ENCODE assay signal across 8 mouse cellular contexts in the genomic region with DNA sequence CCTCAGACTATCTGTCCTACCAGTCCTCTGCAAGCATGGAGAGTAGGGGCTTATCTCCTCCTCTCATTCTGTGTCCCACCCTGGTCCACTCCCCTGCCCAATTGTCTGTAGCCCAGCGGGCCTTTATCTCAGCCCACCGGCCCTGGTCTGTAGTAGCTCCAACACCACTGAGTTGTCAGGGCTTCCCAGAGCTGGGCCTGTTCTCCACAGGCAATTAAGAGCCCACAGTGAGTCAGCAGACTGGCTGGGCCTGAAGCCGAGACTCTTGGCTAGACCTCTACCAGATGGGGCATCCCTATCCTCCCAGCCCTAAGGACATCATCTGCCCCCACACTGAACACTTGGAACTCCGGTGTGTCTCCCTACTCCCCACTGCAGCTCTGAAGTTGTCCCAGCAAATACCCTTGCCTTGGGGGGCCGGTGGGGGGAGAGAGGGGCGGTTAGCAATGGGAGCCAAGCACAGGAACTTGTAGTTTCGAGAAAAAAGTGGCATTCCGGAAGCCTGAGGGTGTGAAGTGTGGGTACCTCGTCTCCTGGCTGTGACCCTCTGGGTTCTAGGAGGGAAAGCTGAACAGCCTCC.
DNase-seq lines count a peak whose midpoint lies in the region; ATAC-seq and TF ChIP-seq lines count a peak whose summit lies in the region.

No protein-coding gene starts in this region.

- H3K27ac ChIP-seq in embryonic fibroblast, embryonic 13.5 days (ENCODE audit: insufficient read depth, low read length), result peak overlapping the region; percentile 98
- no peak overlapping the region for H3K27ac ChIP-seq in limb, embryonic 11.5 days (replicated peaks; ENCODE audit: low read depth, low read length)

- no peaks in the 10 kb centered on the region for H3K27me3 ChIP-seq in limb, embryonic 11.5 days (ENCODE audit: control insufficient read depth, insufficient read depth, low read length)

- no peak for TF ChIP-seq CTCF in embryonic fibroblast, embryonic 13.5 days (IDR thresholded peaks at IDR 0.05; ENCODE audit: borderline replicate concordance, insufficient read depth, low read length)

- H3K9ac ChIP-seq in limb, embryonic 11.5 days (ENCODE audit: low read length), result no peak overlapping the region

- peak; percentile 21; the same call in 1 of the 2 replicates for ATAC-seq in limb, embryonic 11.5 days (ENCODE audit: insufficient number of reproducible peaks, low FRiP score, low TSS enrichment, low read depth)
- no peak for ATAC-seq in CD4-positive, CD25-positive, alpha-beta regulatory T cell, adult 4 months

- no peak for TF ChIP-seq POLR2A in embryonic fibroblast, embryonic 13.5 days (IDR thresholded peaks at IDR 0.05; ENCODE audit: low read depth, low read length)

- peaks cover 27% of the 10 kb centered on the region for H3K4me1 ChIP-seq in embryonic fibroblast, embryonic 13.5 days (ENCODE audit: control insufficient read depth, insufficient read depth, low read length)
- H3K4me1 ChIP-seq in limb, embryonic 11.5 days (ENCODE audit: control insufficient read depth, insufficient read depth, low read length), result peaks cover 3% of the 10 kb centered on the region; the same call in 1 of the 2 replicates

- H3K4me2 ChIP-seq in limb, embryonic 11.5 days (ENCODE audit: low read depth, severe bottlenecking), result no peak overlapping the region

- WGBS in limb, embryonic 11.5 days, result 79% methylated on average over 9 of the region's 9 CpGs

- peak; percentile 18 for DNase-seq in layer of hippocampus, adult 9-11 months
- no peak for DNase-seq in layer of hippocampus, postnatal 36 days
- DNase-seq in brain, adult 2 months (ENCODE audit: low read depth, low spot score), result peak; percentile 86
- DNase-seq in limb, embryonic 11.5 days (ENCODE audit: low spot score), result no peak
- no peak for DNase-seq in ovary, postnatal 10 days (ENCODE audit: low spot score)
- no peak for DNase-seq in adrenal gland, adult 8-10 months

- no peaks in the 10 kb centered on the region for H3K36me3 ChIP-seq in limb, embryonic 11.5 days (ENCODE audit: control insufficient read depth, insufficient read depth, low read length)

- no peaks in the 10 kb centered on the region for H3K9me3 ChIP-seq in limb, embryonic 11.5 days (ENCODE audit: control insufficient read depth, low read length)

- H3K4me3 ChIP-seq in embryonic fibroblast, embryonic 13.5 days (ENCODE audit: insufficient read depth, low read length), result no peak overlapping the region
- H3K4me3 ChIP-seq in limb, embryonic 11.5 days (ENCODE audit: low read depth, low read length), result no peak overlapping the region

Comparison
In these comparisons a context has a peak if more than half of its experiments do, and no peak if none do; other contexts are left out.
1. DNase-seq: peak in layer of hippocampus, adult 9-11 months (single experiment) and brain, adult 2 months (single experiment); none in layer of hippocampus, postnatal 36 days (0 of 2), limb, embryonic 11.5 days (single experiment), ovary, postnatal 10 days (single experiment) and adrenal gland, adult 8-10 months (single experiment).